Mouse (Mus musculus) CH12.LX (cell line): ENCODE data around the gene Ston2. TPM values are rescaled to one million over a fixed set of nuclear protein-coding genes. Genes with fewer than 3 reads are reported as not detected.

ENCODE experiments used
- DNase-seq: peaks from one replicate; pipeline ENCODE4 v3.0.0-alpha.2; 2013; ENCODE audit errors: extremely low read depth
- H3K27ac ChIP-seq: 2 replicates; pipeline ENCODE4 v1.5.1; 2012; ENCODE audit warnings: low read depth, mild to moderate bottlenecking, control low read depth, moderate library complexity; ENCODE audit not compliant: insufficient read depth
- H3K27me3 ChIP-seq: replicated peaks from 2 replicates; pipeline ENCODE3; 2012; ENCODE audit warnings: inconsistent platforms
- H3K36me3 ChIP-seq, 2 experiments: replicated peaks in 1 of 2; 2 replicates each; pipeline versions ENCODE3 to v1.6.1; 2012; ENCODE audit warnings: inconsistent platforms in 1 of 2, low read length in 1 of 2, mild to moderate bottlenecking in 1 of 2, mixed read lengths in 1 of 2, moderate library complexity in 1 of 2; ENCODE audit not compliant: control insufficient read depth in 1 of 2, insufficient read depth in 1 of 2
- H3K4me1 ChIP-seq, 2 experiments: 2 replicates each; pipeline ENCODE4 v1.6.1; 2012; ENCODE audit warnings: inconsistent platforms in 1 of 2, moderate library complexity in 1 of 2; ENCODE audit not compliant: insufficient read depth in 2 of 2, control insufficient read depth in 1 of 2
- H3K4me2 ChIP-seq: 2 replicates; pipeline ENCODE4 v1.6.1; 2012; ENCODE audit warnings: low read depth, mild to moderate bottlenecking, control low read depth; ENCODE audit not compliant: poor library complexity, insufficient read depth, severe bottlenecking
- H3K4me3 ChIP-seq, 3 experiments: fragments of 150-350 bp in 1 of 3; sonication (generic) in 1 of 3; replicated peaks in 1 of 3; 2 replicates each; pipeline versions ENCODE3 to v1.5.1; 2011 to 2012; ENCODE audit warnings: low read depth in 2 of 3, low read length in 2 of 3, mild to moderate bottlenecking in 2 of 3, moderate library complexity in 2 of 3, control low read depth in 1 of 3, improper control_type of control experiment in 1 of 3, inconsistent platforms in 1 of 3, mixed read lengths in 1 of 3; ENCODE audit not compliant: poor library complexity in 1 of 3
- H3K79me2 ChIP-seq: replicated peaks from 2 replicates; pipeline ENCODE4 v1.6.1; 2012; ENCODE audit warnings: mild to moderate bottlenecking, moderate library complexity; ENCODE audit not compliant: control insufficient read depth, poor library complexity, insufficient read depth, severe bottlenecking; ENCODE audit errors: extremely low read depth
- H3K9ac ChIP-seq: 2 replicates; pipeline ENCODE4 v1.6.1; 2012; ENCODE audit warnings: low read depth, mild to moderate bottlenecking, control low read depth, moderate library complexity; ENCODE audit not compliant: insufficient read depth
- H3K9me3 ChIP-seq: replicated peaks from 2 replicates; pipeline ENCODE3; 2012; ENCODE audit warnings: low read length, inconsistent platforms, mixed read lengths
- CHD1 ChIP-seq: IDR thresholded peaks from 2 replicates; pipeline ENCODE4 v1.6.1; 2012; ENCODE audit warnings: low read depth, low read length, improper control_type of control experiment, inconsistent platforms
- CHD2 ChIP-seq: IDR thresholded peaks from 2 replicates; pipeline ENCODE4 v1.6.1; 2011; ENCODE audit warnings: low read length, improper control_type of control experiment
- CTCF ChIP-seq, 2 experiments: IDR thresholded peaks in 1 of 2; conservative IDR thresholded peaks in 1 of 2; 2 replicates each; pipeline ENCODE4 v1.5.1; 2011 to 2012; ENCODE audit warnings: low read depth in 2 of 2, low read length in 2 of 2, improper control_type of control experiment in 1 of 2, inconsistent platforms in 1 of 2, mild to moderate bottlenecking in 1 of 2, moderate library complexity in 1 of 2
- ETS1 ChIP-seq: conservative IDR thresholded peaks from 2 replicates; pipeline ENCODE4 v1.6.1; 2012; ENCODE audit warnings: low read depth, mild to moderate bottlenecking, inconsistent platforms, low read length, improper control_type of control experiment, moderate library complexity
- HCFC1 ChIP-seq: IDR thresholded peaks from 2 replicates; pipeline ENCODE4 v1.6.1; 2012; ENCODE audit warnings: low read depth, mild to moderate bottlenecking, inconsistent platforms, low read length, improper control_type of control experiment
- IRF4 ChIP-seq: IDR thresholded peaks from 2 replicates; pipeline ENCODE4 v1.6.1; 2014; ENCODE audit warnings: low read depth, mild to moderate bottlenecking, inconsistent platforms, low read length, improper control_type of control experiment
- JUN ChIP-seq: IDR thresholded peaks from 2 replicates; pipeline ENCODE4 v1.6.1; 2011; ENCODE audit warnings: low read depth, mild to moderate bottlenecking, low read length, improper control_type of control experiment, moderate library complexity; ENCODE audit not compliant: insufficient read depth
- JUND ChIP-seq: conservative IDR thresholded peaks from 2 replicates; pipeline ENCODE4 v1.6.1; 2011; ENCODE audit warnings: low read depth, low read length, improper control_type of control experiment
- MAFK ChIP-seq: IDR thresholded peaks from 2 replicates; pipeline ENCODE4 v1.6.1; 2011; ENCODE audit warnings: low read length, improper control_type of control experiment; ENCODE audit not compliant: insufficient replicate concordance
- MAX ChIP-seq: IDR thresholded peaks from 2 replicates; pipeline ENCODE4 v1.6.1; 2011; ENCODE audit warnings: low read length, improper control_type of control experiment
- NELFE ChIP-seq: IDR thresholded peaks from 2 replicates; pipeline ENCODE4 v1.6.1; 2011; ENCODE audit warnings: low read depth, low read length, improper control_type of control experiment
- NRF1 ChIP-seq: IDR thresholded peaks from 2 replicates; pipeline ENCODE4 v1.6.1; 2014; ENCODE audit warnings: low read depth, mild to moderate bottlenecking, inconsistent platforms, low read length, improper control_type of control experiment, moderate library complexity
- POLR2A ChIP-seq: IDR thresholded peaks from 2 replicates; pipeline ENCODE4 v1.6.1; 2011; ENCODE audit warnings: low read depth, mild to moderate bottlenecking, improper control_type of control experiment, low read length
- RAD21 ChIP-seq: IDR thresholded peaks from 2 replicates; pipeline ENCODE4 v1.6.1; 2011; ENCODE audit warnings: low read depth, mild to moderate bottlenecking, low read length, improper control_type of control experiment, moderate library complexity
- RCOR1 ChIP-seq: conservative IDR thresholded peaks from 2 replicates; pipeline ENCODE4 v1.6.1; 2012; ENCODE audit warnings: low read depth, mild to moderate bottlenecking, inconsistent platforms, low read length, improper control_type of control experiment
- SIN3A ChIP-seq: IDR thresholded peaks from 2 replicates; pipeline ENCODE4 v1.6.1; 2012; ENCODE audit warnings: low read length, improper control_type of control experiment, inconsistent platforms
- UBTF ChIP-seq: IDR thresholded peaks from 2 replicates; pipeline ENCODE4 v1.6.1; 2012; ENCODE audit warnings: low read depth, mild to moderate bottlenecking, inconsistent platforms, low read length, improper control_type of control experiment, moderate library complexity
- USF1 ChIP-seq: IDR thresholded peaks from 2 replicates; pipeline ENCODE4 v1.6.1; 2014; ENCODE audit warnings: low read depth, mild to moderate bottlenecking, inconsistent platforms, low read length, improper control_type of control experiment
- ZKSCAN1 ChIP-seq: IDR thresholded peaks from 2 replicates; pipeline ENCODE4 v1.6.1; 2012; ENCODE audit warnings: low read depth, inconsistent platforms, low read length, improper control_type of control experiment, borderline replicate concordance
- dilution Hi-C: fragments of 300-500 bp; cut with MboI; formaldehyde crosslinking; loops from 2 replicates; pipeline ENCODE4 v1.14.3; 2020; ENCODE audit warnings: low sequenced_read_pairs; ENCODE audit not compliant: extremely low pct_unique_long_range_greater_than_20kb, extremely low pct_ligation_motif_present
- in situ Hi-C: fragments of 300-500 bp; cut with MboI; formaldehyde crosslinking; loops from 3 replicates; pipeline ENCODE4 v1.14.3; 2019; ENCODE audit warnings: low sequenced_read_pairs, low pct_ligation_motif_present, low pct_unique_long_range_greater_than_20kb, mixed read lengths
- polyA plus RNA-seq: library from polyadenylated mRNA; unstranded; fragments of >175 nt; gene quantifications from 2 replicates; pipeline ENCODE4 v1.2.1, GENCODE M21; 2012; ENCODE audit warnings: low read depth; ENCODE audit not compliant: insufficient read length
- total RNA-seq, 2 experiments: library from RNA; depleted of rRNA; stranded (reverse); fragments of 300-350 nt in 1 of 2; fragments of >200 nt in 1 of 2; gene quantifications; 2 replicates each; pipeline ENCODE4 v1.2.3; 2012 to 2014

Gene Ston2
- total and polyA plus RNA-seq, 3 experiments = 0.21 to 0.34 TPM; not detected in 1

DNA sequence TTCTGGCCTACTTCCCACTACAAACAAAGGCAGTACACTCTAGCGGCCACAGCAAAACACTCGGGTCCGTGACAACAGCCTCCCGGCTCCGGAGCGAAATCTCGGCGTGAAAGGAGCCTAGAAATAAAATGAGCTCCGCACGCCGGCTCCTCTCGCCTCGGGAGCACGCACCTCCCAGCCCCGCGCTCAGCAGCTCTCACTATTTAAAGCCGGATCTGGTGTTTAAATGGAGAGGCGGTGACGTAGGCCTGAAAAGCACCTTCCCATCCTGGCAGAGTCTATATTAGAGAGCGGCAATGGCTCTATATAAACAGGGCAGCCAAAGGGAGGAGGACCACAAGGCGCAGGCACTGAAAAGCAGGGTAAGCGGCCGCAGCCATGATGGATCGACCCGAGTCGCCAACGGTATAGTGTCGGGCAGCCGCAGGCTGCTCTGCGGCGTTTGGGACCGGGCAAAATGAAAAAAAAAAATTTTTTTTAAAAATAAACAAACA, 200.0 kb downstream of the Ston2 start (continued):
- no peak for TF ChIP-seq RAD21
- peak; percentile 53 for TF ChIP-seq IRF4
- no peak for TF ChIP-seq MAFK
- TF ChIP-seq CHD1 = peak; percentile 86; the same call in 1 of the 2 replicates
- TF ChIP-seq, all 38 proteins: peak for 19

DNA sequence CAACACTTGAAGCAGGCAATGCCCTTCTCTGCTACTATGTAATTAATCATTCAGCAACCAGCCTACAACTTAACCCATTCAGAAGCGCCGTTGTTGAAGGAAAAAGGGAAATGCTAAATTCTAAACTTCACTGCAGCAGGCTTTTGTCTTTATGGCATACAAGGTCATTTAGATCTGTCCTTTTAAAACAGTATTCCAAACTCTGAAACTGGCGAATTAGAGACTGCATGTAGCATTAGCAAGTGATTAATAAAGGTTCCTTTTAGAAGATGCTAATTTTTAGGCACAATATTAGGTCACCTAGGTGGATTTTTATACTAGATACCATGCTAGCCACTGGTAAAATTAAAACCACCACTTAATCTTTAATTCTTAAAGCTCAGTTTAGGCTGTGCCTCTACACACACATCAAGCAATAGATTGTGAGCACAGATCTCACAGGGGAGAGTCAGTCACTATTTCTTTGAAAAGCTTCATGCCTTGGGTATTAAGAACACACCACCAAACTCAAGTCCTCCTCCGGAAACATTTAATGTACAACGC, 200.6 kb downstream of the Ston2 start:
- H3K4me3 ChIP-seq = peak overlapping the region; percentile 67 to 96 (median 69)
- dilution Hi-C loops = no loop called here
- DNase-seq = peak; percentile 33
- peak overlapping the region; percentile 93 for H3K4me2 ChIP-seq
- in situ Hi-C loops = no loop called here
- TF ChIP-seq JUN = no peak
- 0 out of 2 replicates have a peak, but pooled peaks have one; percentile 2 for TF ChIP-seq CHD2
- no peak for TF ChIP-seq ZKSCAN1
- TF ChIP-seq, all 38 proteins: peak for 1
- H3K79me2 ChIP-seq = peaks cover 45% of the 10 kb centered on the region
- peaks cover 12 to 28% of the 10 kb centered on the region in 2 experiments for H3K36me3 ChIP-seq
- peaks cover 6% of the 10 kb centered on the region for H3K9me3 ChIP-seq
- H3K9ac ChIP-seq = peak overlapping the region; percentile 100
- H3K27me3 ChIP-seq = no peaks in the 10 kb centered on the region
- peaks cover 9 to 54% of the 10 kb centered on the region in 2 experiments for H3K4me1 ChIP-seq
- no peak overlapping the region; the same call in 1 of the 2 replicates for H3K27ac ChIP-seq

DNA sequence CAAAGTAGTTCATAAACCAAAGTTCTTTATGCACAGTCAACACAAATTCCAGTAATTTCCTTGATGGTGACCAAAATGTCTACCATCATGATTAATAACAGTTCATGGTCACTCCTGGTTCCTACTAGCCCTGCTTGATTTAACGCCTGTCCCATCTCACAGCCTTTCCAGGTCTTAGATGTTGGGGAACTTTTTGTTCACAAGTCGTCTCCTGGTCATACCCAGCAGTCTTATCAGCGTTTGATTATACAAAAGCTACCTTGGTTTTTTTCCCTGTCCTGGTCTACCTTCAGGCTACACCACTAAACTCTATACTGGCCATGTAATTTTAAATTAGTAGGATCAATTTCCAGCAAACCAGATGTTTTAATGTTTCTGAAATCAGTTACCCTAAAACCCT, 201.1 kb downstream of the Ston2 start:
- Histone ChIP-seq H3K27ac (no peak overlapping the region; the same call in 1 of the 2 replicates), H3K36me3 (peaks cover 12 to 32% of the 10 kb centered on the region in 2 experiments), H3K79me2 (peaks cover 50% of the 10 kb centered on the region)

More for the DNA sequence above, 201.1 kb downstream of the Ston2 start:
- Histone ChIP-seq H3K27me3 (no peaks in the 10 kb centered on the region), H3K4me1 (peaks cover 9 to 55% of the 10 kb centered on the region in 2 experiments), H3K9ac (peak overlapping the region; percentile 100), H3K4me2 (peak overlapping the region; percentile 93), H3K9me3 (peaks cover 6% of the 10 kb centered on the region), H3K4me3 (peak overlapping the region; percentile 67 to 96 (median 69))
- TF ChIP-seq POLR2A (no peak), JUND (no peak), HCFC1 (no peak), CTCF (conservative IDR thresholded peaks at IDR 0.05 in 1 of 2, IDR thresholded peaks at IDR 0.05 in 1 of 2; ENCODE audit: low read depth in 2 of 2, low read length in 2 of 2) (no peak), RAD21 (no peak), USF1 (no peak), UBTF (no peak), MAX (no peak), ETS1 (no peak), ZKSCAN1 (no peak), SIN3A (no peak), MAFK (no peak), NRF1 (no peak), RCOR1 (no peak), CHD1 (no peak), NELFE (no peak)
- in situ Hi-C loops = no loop called here
- dilution Hi-C loops = no loop called here
- no peak for DNase-seq
